Mouse (Mus musculus): Measurements from ENCODE around the gene Nup205. TPM values are rescaled to one million over a fixed set of nuclear protein-coding genes. Genes with fewer than 3 reads are reported as not detected.

Nup205 gene
- polyA plus RNA-seq, 1 experiment from 2014 or later = 40.8 TPM

GRCm38 (mm10) chr6:35288920-35289319, 111.7 kb downstream of the Nup205 start:
- DNase-seq (ENCODE audit: low spot score) (peak; percentile 39), ATAC-seq (ENCODE audit: low FRiP score) (peak; percentile 60)
- WGBS = 22% methylated on average over 7 of the region's 7 CpGs
- no peak overlapping the region for H3K4me2 ChIP-seq (replicated peaks; ENCODE audit: low read depth, low read length)
- H3K9me3 ChIP-seq (ENCODE audit: control insufficient read depth, low read length) = no peaks in the 10 kb centered on the region
- H3K27ac ChIP-seq (ENCODE audit: low read depth, low read length) = no peak overlapping the region
- H3K4me3 ChIP-seq (ENCODE audit: low read depth, low read length) = no peak overlapping the region
- no peaks in the 10 kb centered on the region for H3K27me3 ChIP-seq (ENCODE audit: control insufficient read depth, insufficient read depth, low read length)
- no peak overlapping the region for H3K9ac ChIP-seq (ENCODE audit: low read depth, low read length)
- H3K4me1 ChIP-seq (replicated peaks; ENCODE audit: control insufficient read depth, insufficient read depth, low read length) = 0 out of 2 replicates have a peak, but pooled peaks cover 2% of the 10 kb centered on the region
- no peaks in the 10 kb centered on the region for H3K36me3 ChIP-seq (ENCODE audit: control insufficient read depth, insufficient read depth, low read length)

- no peaks in the 10 kb centered on the region for H3K36me3 ChIP-seq (ENCODE audit: control insufficient read depth, insufficient read depth, low read length)
- no peaks in the 10 kb centered on the region for H3K9me3 ChIP-seq (ENCODE audit: control insufficient read depth, low read length)
- no peak overlapping the region for H3K4me3 ChIP-seq (ENCODE audit: low read depth, low read length)
- H3K27ac ChIP-seq (ENCODE audit: low read depth, low read length) = no peak overlapping the region
- DNase-seq (ENCODE audit: low spot score) = peak; percentile 6
- WGBS = 90% methylated on average over 8 of the region's 8 CpGs
- no peak overlapping the region for H3K4me2 ChIP-seq (replicated peaks; ENCODE audit: low read depth, low read length)
- 0 out of 2 replicates have a peak, but pooled peaks cover 2% of the 10 kb centered on the region for H3K4me1 ChIP-seq (replicated peaks; ENCODE audit: control insufficient read depth, insufficient read depth, low read length)
- H3K9ac ChIP-seq (ENCODE audit: low read depth, low read length) = no peak overlapping the region
- no peaks in the 10 kb centered on the region for H3K27me3 ChIP-seq (ENCODE audit: control insufficient read depth, insufficient read depth, low read length)
- ATAC-seq (ENCODE audit: low FRiP score) = no peak
Measured at GRCm38 (mm10) chr6:35289676-35290075, 112.5 kb downstream of the Nup205 start.

- Histone ChIP-seq H3K36me3 (ENCODE audit: control insufficient read depth, insufficient read depth, low read length) (no peaks in the 10 kb centered on the region), H3K9ac (ENCODE audit: low read depth, low read length) (no peak overlapping the region), H3K9me3 (ENCODE audit: control insufficient read depth, low read length) (no peaks in the 10 kb centered on the region), H3K4me3 (ENCODE audit: low read depth, low read length) (no peak overlapping the region), H3K4me1 (replicated peaks; ENCODE audit: control insufficient read depth, insufficient read depth, low read length) (no peaks in the 10 kb centered on the region), H3K27ac (ENCODE audit: low read depth, low read length) (no peak overlapping the region), H3K27me3 (ENCODE audit: control insufficient read depth, insufficient read depth, low read length) (no peaks in the 10 kb centered on the region), H3K4me2 (replicated peaks; ENCODE audit: low read depth, low read length) (no peak overlapping the region)
- 81% methylated on average over 2 of the region's 2 CpGs for WGBS
- ATAC-seq (ENCODE audit: low FRiP score) = no peak
- no peak for DNase-seq (ENCODE audit: low spot score)
Measured at GRCm38 (mm10) chr6:35294964-35295363, 117.7 kb downstream of the Nup205 start.

- DNase-seq (ENCODE audit: low spot score) (no peak), ATAC-seq (ENCODE audit: low FRiP score) (no peak)
- Histone ChIP-seq H3K27me3 (ENCODE audit: control insufficient read depth, insufficient read depth, low read length) (no peaks in the 10 kb centered on the region), H3K27ac (ENCODE audit: low read depth, low read length) (no peak overlapping the region), H3K36me3 (ENCODE audit: control insufficient read depth, insufficient read depth, low read length) (no peaks in the 10 kb centered on the region), H3K4me3 (ENCODE audit: low read depth, low read length) (no peak overlapping the region), H3K9ac (ENCODE audit: low read depth, low read length) (no peak overlapping the region), H3K4me2 (replicated peaks; ENCODE audit: low read depth, low read length) (no peak overlapping the region), H3K9me3 (ENCODE audit: control insufficient read depth, low read length) (no peaks in the 10 kb centered on the region), H3K4me1 (replicated peaks; ENCODE audit: control insufficient read depth, insufficient read depth, low read length) (no peaks in the 10 kb centered on the region)
- 58% methylated on average over 2 of the region's 2 CpGs for WGBS
Measured at GRCm38 (mm10) chr6:35297001-35297400, 119.8 kb downstream of the Nup205 start.

Other genes with a start within 250 kb of the Nup205 start
- gene Slc23a4, start 189.0 kb upstream of the Nup205 start, polyA plus RNA-seq (2014; fragmentation: Nextera tagmentation; extraction: Ambion mirVana) = 0.46 and 0.49 TPM in 2 replicates
- gene Cnot4, start 43.7 kb upstream of the Nup205 start, polyA plus RNA-seq (2014; fragmentation: Nextera tagmentation; extraction: Ambion mirVana) = 34.6 and 40.6 TPM in 2 replicates
- 0.40 and 0.59 TPM in 2 replicates for gene Slc13a4, start 130.7 kb downstream of the Nup205 start, polyA plus RNA-seq (2014; fragmentation: Nextera tagmentation; extraction: Ambion mirVana)
- 0.15 TPM in 1 of 2 replicates, not detected in the other for gene Fam180a, start 148.7 kb downstream of the Nup205 start, polyA plus RNA-seq (2014; fragmentation: Nextera tagmentation; extraction: Ambion mirVana)

Measured in hindbrain, embryonic 11.5 days (tissue).